Mouse (Mus musculus): ENCODE measurements at regions not wholly inside any gene's neighbourhood (a gene's known extent, or its start where the extent isn't known, plus 50 kb on each side); places are given as distances from the start of the nearest gene placed in this dataset.
"Not testable (repeated sequence)": the region's sequence is repeated elsewhere in the genome, so short reads cannot be mapped to it uniquely, and the experiment has no call there.

DNA sequence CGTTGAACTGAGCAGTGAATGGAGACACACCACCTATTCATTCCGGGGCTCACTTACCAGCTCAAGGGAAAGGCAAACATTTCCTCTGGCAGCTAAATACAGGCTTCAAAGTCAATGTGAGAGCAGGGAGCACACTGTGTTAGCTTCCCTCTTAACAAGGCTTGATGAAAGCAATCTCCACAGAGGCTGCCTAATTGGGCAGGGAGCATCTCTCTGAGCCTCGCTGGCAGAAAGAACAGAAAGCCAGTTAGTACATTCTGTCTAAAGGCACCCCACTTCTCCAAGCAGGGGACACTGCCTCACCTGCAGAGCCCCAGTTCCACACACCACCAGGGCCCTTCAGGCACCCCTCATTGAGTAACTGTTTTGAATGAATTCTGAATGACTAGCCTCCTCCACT lies 488.8 kb upstream of the Jmjd1c start:
- H3K4me2 ChIP-seq (ENCODE audit: low read depth, low read length): no peak overlapping the region
- H3K9me3 ChIP-seq (replicated peaks; ENCODE audit: control insufficient read depth, low read length): no peaks in the 10 kb centered on the region
- no peaks in the 10 kb centered on the region for H3K36me3 ChIP-seq (ENCODE audit: control insufficient read depth, insufficient read depth)
- H3K4me1 ChIP-seq (ENCODE audit: control insufficient read depth, low read depth, low read length): no peaks in the 10 kb centered on the region
- no peak overlapping the region for H3K27ac ChIP-seq (ENCODE audit: low read length)
- H3K4me3 ChIP-seq (ENCODE audit: low read depth, low read length): no peak overlapping the region
- ATAC-seq (ENCODE audit: low read depth): no peak
- no peaks in the 10 kb centered on the region for H3K27me3 ChIP-seq (ENCODE audit: control insufficient read depth, insufficient read depth, low read depth, low read length)
- no peak overlapping the region for H3K9ac ChIP-seq (ENCODE audit: low read depth, low read length)
- WGBS (ENCODE audit: insufficient replicate concordance): 42% methylated on average over 3 of the region's 3 CpGs

- Histone ChIP-seq H3K9me3 (replicated peaks; ENCODE audit: control insufficient read depth, low read length) (no peaks in the 10 kb centered on the region), H3K27ac (ENCODE audit: low read length) (no peak overlapping the region), H3K4me3 (ENCODE audit: low read depth, low read length) (no peak overlapping the region), H3K9ac (ENCODE audit: low read depth, low read length) (no peak overlapping the region), H3K27me3 (ENCODE audit: control insufficient read depth, insufficient read depth, low read depth, low read length) (no peaks in the 10 kb centered on the region), H3K4me2 (ENCODE audit: low read depth, low read length) (no peak overlapping the region), H3K4me1 (ENCODE audit: control insufficient read depth, low read depth, low read length) (no peaks in the 10 kb centered on the region), H3K36me3 (ENCODE audit: control insufficient read depth, insufficient read depth) (no peaks in the 10 kb centered on the region)
- WGBS (ENCODE audit: insufficient replicate concordance): 30% methylated on average over 3 of the region's 3 CpGs
- no peak for ATAC-seq (ENCODE audit: low read depth)
Measured at GRCm38 (mm10) chr10:66616280-66616679, 479.6 kb upstream of the Jmjd1c start.

DNA sequence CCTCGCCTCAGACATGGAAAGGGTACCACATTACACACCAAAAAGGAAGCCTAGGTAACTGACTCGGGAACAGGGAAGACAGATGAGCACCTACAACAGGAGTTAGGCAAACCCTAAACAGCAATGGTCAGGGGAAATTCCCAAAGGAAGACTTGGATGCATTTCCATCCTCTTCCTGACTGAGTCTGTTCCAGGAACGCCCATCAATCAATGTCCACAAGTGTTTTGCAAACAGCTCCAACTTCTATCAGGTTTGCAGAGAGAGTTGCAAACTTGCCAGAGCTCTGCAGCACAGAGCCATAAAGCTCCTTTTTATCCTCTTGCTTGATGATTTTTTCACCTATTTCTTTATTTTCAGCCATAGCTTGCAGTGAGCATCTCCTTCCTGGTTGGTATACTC lies 464.9 kb upstream of the Jmjd1c start:
- Histone ChIP-seq H3K9ac (ENCODE audit: low read depth, low read length) (no peak overlapping the region), H3K36me3 (ENCODE audit: control insufficient read depth, insufficient read depth) (no peaks in the 10 kb centered on the region), H3K9me3 (replicated peaks; ENCODE audit: control insufficient read depth, low read length) (no peaks in the 10 kb centered on the region), H3K4me2 (ENCODE audit: low read depth, low read length) (no peak overlapping the region), H3K27ac (ENCODE audit: low read length) (no peak overlapping the region), H3K4me3 (ENCODE audit: low read depth, low read length) (no peak overlapping the region), H3K4me1 (ENCODE audit: control insufficient read depth, low read depth, low read length) (no peaks in the 10 kb centered on the region), H3K27me3 (ENCODE audit: control insufficient read depth, insufficient read depth, low read depth, low read length) (no peaks in the 10 kb centered on the region)
- no peak for ATAC-seq (ENCODE audit: low read depth)
- WGBS (ENCODE audit: insufficient replicate concordance): 51% methylated on average over 3 of the region's 3 CpGs

DNA sequence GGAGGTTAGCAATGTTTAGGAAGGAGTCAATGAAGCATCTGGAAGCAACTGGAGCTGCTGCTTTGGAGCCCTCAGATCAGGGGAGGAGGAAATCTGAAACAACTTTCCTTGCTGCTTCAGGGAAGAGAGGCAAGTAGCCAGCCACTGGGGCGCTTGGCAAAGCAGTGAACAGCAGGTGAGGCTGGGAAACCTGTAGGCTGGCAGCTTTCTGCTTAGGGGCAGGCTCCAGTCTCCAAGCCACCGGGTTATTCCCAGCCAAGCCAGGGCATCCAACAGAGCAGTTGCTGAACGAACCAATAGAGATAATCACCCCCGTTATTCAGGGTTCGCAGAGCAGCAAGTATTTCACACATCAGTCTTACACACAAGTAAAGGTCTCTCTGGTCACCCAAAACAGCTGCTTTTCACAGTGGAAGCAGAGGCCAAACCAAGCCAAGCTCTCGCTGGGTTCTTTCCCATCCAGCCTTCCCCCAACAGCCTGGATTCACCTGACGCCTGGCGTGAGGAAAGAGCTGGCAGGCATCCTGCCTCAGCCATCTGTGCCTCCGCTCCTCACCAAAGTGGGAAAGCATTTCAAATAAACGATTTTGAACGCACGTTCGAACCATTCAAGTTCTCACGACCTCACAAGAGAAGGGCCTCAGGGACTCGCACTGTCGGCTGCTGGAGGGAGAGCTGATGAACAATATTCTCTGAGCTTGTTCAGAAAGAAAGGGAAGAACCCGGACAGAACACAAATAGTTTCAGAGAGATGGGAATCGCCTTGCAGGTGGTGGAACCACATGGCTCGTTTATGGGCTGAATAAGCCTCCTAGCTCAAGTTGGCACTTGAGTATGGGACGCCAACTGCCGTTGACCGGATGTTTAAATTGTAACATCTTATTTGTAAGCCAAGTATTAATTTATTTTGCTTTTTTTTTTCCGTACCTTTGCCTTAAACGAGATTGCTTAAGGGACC lies 454.8 kb upstream of the Jmjd1c start:
- H3K4me2 ChIP-seq (ENCODE audit: low read depth, low read length): no peak overlapping the region
- no peaks in the 10 kb centered on the region for H3K9me3 ChIP-seq (replicated peaks; ENCODE audit: control insufficient read depth, low read length)
- ATAC-seq (ENCODE audit: low read depth): no peak
- no peak overlapping the region for H3K27ac ChIP-seq (ENCODE audit: low read length)
- H3K27me3 ChIP-seq (ENCODE audit: control insufficient read depth, insufficient read depth, low read depth, low read length): no peaks in the 10 kb centered on the region
- no peak overlapping the region for H3K9ac ChIP-seq (ENCODE audit: low read depth, low read length)
- no peak overlapping the region for H3K4me3 ChIP-seq (ENCODE audit: low read depth, low read length)
- no peaks in the 10 kb centered on the region for H3K4me1 ChIP-seq (ENCODE audit: control insufficient read depth, low read depth, low read length)
- H3K36me3 ChIP-seq (ENCODE audit: control insufficient read depth, insufficient read depth): no peaks in the 10 kb centered on the region
- WGBS (ENCODE audit: insufficient replicate concordance): 64% methylated on average over 24 of the region's 24 CpGs

DNA sequence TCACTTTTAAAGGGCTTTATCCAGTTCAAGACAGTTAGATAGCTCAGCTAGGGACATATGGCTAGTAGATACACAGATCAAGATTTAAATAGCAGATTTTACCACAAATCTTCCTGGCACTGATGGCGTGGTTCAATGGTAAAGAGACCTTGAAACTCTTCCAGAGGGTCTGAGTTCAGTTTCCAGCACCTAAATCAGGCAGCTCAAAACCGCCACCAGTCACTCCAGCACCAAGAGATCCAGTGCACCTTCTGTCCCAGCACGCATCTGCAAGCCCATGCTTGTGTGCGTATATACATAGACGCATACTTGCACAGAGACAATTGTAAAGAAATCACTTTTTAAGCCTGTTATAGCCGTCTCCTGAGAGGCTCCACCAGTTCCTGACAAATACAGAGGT lies 454.0 kb upstream of the Jmjd1c start:
- 67% methylated on average over 6 of the region's 6 CpGs for WGBS (ENCODE audit: insufficient replicate concordance)
- Histone ChIP-seq H3K4me1 (ENCODE audit: control insufficient read depth, low read depth, low read length) (no peaks in the 10 kb centered on the region), H3K27me3 (ENCODE audit: control insufficient read depth, insufficient read depth, low read depth, low read length) (no peaks in the 10 kb centered on the region), H3K27ac (ENCODE audit: low read length) (no peak overlapping the region), H3K4me3 (ENCODE audit: low read depth, low read length) (no peak overlapping the region), H3K9ac (ENCODE audit: low read depth, low read length) (no peak overlapping the region), H3K9me3 (replicated peaks; ENCODE audit: control insufficient read depth, low read length) (no peaks in the 10 kb centered on the region), H3K4me2 (ENCODE audit: low read depth, low read length) (no peak overlapping the region), H3K36me3 (ENCODE audit: control insufficient read depth, insufficient read depth) (no peaks in the 10 kb centered on the region)
- no peak for ATAC-seq (ENCODE audit: low read depth)

- no peaks in the 10 kb centered on the region for H3K27me3 ChIP-seq (ENCODE audit: control insufficient read depth, insufficient read depth, low read depth, low read length)
- H3K4me1 ChIP-seq (ENCODE audit: control insufficient read depth, low read depth, low read length): no peaks in the 10 kb centered on the region
- WGBS (ENCODE audit: insufficient replicate concordance): 48% methylated on average over 5 of the region's 5 CpGs
- no peak for ATAC-seq (ENCODE audit: low read depth)
- no peaks in the 10 kb centered on the region for H3K36me3 ChIP-seq (ENCODE audit: control insufficient read depth, insufficient read depth)
- no peak overlapping the region for H3K4me3 ChIP-seq (ENCODE audit: low read depth, low read length)
- H3K9me3 ChIP-seq (replicated peaks; ENCODE audit: control insufficient read depth, low read length): no peaks in the 10 kb centered on the region
- no peak overlapping the region for H3K27ac ChIP-seq (ENCODE audit: low read length)
- no peak overlapping the region for H3K9ac ChIP-seq (ENCODE audit: low read depth, low read length)
- H3K4me2 ChIP-seq (ENCODE audit: low read depth, low read length): no peak overlapping the region
Measured at GRCm38 (mm10) chr10:66643160-66643559, 452.8 kb upstream of the Jmjd1c start.

DNA sequence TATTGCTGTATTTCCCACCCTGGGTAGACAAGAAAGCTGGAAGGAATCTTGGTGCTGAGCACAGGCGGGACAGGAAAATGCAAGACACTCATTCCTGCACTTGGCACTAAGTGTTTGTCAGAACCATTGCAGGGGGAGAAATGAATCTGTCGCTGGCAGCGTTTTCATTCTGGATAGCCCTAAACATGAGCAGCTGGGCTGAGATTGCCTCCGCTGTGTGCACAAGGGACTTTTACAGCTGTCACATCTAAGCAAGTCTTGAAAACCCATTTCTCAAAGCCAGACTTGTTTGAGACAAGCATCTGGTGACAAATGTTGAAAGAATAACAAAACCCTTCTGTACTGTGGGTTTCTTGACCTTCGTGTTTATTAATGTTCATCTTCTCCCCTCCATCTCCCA lies 438.4 kb upstream of the Jmjd1c start:
- H3K4me2 ChIP-seq (ENCODE audit: low read depth, low read length): no peak overlapping the region
- H3K4me1 ChIP-seq (ENCODE audit: control insufficient read depth, low read depth, low read length): no peaks in the 10 kb centered on the region
- no peaks in the 10 kb centered on the region for H3K36me3 ChIP-seq (ENCODE audit: control insufficient read depth, insufficient read depth)
- WGBS (ENCODE audit: insufficient replicate concordance): 77% methylated on average over 5 of the region's 5 CpGs
- H3K27me3 ChIP-seq (ENCODE audit: control insufficient read depth, insufficient read depth, low read depth, low read length): no peaks in the 10 kb centered on the region
- no peak overlapping the region for H3K27ac ChIP-seq (ENCODE audit: low read length)
- H3K9ac ChIP-seq (ENCODE audit: low read depth, low read length): no peak overlapping the region
- H3K9me3 ChIP-seq (replicated peaks; ENCODE audit: control insufficient read depth, low read length): no peaks in the 10 kb centered on the region
- no peak overlapping the region for H3K4me3 ChIP-seq (ENCODE audit: low read depth, low read length)
- no peak for ATAC-seq (ENCODE audit: low read depth)

DNA sequence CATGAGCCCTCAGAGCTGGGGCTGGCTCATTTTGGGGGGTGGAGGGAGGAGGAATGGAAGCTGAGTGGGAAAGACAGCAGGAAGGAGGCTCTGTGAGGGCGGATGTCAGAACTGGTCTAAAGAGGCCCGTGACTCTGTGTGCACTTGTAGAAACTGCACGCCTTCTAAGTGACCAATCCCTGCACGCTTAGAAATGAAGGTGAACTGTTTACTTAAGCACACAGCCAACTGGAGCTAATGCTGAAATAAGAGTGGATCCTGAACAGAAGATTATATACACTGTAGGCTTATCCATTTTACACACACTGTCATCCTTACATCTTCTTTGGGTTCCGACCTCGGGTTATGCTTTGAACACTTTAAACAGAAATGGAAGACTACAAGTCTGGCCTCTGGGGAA lies 412.8 kb upstream of the Jmjd1c start:
- Histone ChIP-seq H3K27me3 (ENCODE audit: control insufficient read depth, insufficient read depth, low read depth, low read length) (no peaks in the 10 kb centered on the region), H3K4me1 (ENCODE audit: control insufficient read depth, low read depth, low read length) (no peaks in the 10 kb centered on the region), H3K4me2 (ENCODE audit: low read depth, low read length) (no peak overlapping the region), H3K36me3 (ENCODE audit: control insufficient read depth, insufficient read depth) (no peaks in the 10 kb centered on the region), H3K9me3 (replicated peaks; ENCODE audit: control insufficient read depth, low read length) (no peaks in the 10 kb centered on the region), H3K4me3 (ENCODE audit: low read depth, low read length) (no peak overlapping the region), H3K9ac (ENCODE audit: low read depth, low read length) (no peak overlapping the region), H3K27ac (ENCODE audit: low read length) (no peak overlapping the region)
- no peak for ATAC-seq (ENCODE audit: low read depth)
- WGBS (ENCODE audit: insufficient replicate concordance): 64% methylated on average over 6 of the region's 6 CpGs

DNA sequence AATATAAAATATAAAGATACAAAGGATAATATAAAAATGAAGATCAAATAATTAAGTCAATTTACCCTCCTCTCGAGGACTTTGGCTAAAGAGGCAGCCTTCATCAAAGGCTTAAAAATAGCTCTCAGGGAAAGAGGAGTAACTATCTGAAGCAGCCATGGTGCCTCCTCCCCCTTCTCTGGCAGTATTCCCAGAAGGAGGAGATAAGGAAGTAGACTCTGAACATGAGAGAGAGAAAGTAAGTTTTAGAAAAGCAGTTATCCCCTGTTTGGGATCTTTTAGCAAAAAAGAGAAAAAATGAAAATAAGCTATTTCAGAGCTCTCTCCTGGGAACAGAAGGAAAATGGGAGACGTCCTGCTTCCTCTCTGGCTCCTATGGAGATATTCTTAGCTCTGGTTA lies 406.7 kb upstream of the Jmjd1c start:
- not testable (repeated sequence) for H3K4me3 ChIP-seq (ENCODE audit: low read depth, low read length); ATAC-seq (ENCODE audit: low read depth); H3K36me3 ChIP-seq (ENCODE audit: control insufficient read depth, insufficient read depth); H3K4me1 ChIP-seq (ENCODE audit: control insufficient read depth, low read depth, low read length); H3K27ac ChIP-seq (ENCODE audit: low read length); H3K27me3 ChIP-seq (ENCODE audit: control insufficient read depth, insufficient read depth, low read depth, low read length); H3K9me3 ChIP-seq (replicated peaks; ENCODE audit: control insufficient read depth, low read length); H3K4me2 ChIP-seq (ENCODE audit: low read depth, low read length); H3K9ac ChIP-seq (ENCODE audit: low read depth, low read length)
- WGBS (ENCODE audit: insufficient replicate concordance): 38% methylated on average over 2 of the region's 2 CpGs

Measured in liver, embryonic 16.5 days (tissue).